Mouse (Mus musculus): ENCODE measurements around the gene Gdf15. TPM values are rescaled to one million over a fixed set of nuclear protein-coding genes. Genes with fewer than 3 reads are reported as not detected.
A peak's percentile ranks its signal among the peaks of the same experiment; 100 is the strongest.

Gene Gdf15
- total RNA-seq, 2 experiments from 2014 or later, result 0.32 to 0.39 TPM

DNA sequence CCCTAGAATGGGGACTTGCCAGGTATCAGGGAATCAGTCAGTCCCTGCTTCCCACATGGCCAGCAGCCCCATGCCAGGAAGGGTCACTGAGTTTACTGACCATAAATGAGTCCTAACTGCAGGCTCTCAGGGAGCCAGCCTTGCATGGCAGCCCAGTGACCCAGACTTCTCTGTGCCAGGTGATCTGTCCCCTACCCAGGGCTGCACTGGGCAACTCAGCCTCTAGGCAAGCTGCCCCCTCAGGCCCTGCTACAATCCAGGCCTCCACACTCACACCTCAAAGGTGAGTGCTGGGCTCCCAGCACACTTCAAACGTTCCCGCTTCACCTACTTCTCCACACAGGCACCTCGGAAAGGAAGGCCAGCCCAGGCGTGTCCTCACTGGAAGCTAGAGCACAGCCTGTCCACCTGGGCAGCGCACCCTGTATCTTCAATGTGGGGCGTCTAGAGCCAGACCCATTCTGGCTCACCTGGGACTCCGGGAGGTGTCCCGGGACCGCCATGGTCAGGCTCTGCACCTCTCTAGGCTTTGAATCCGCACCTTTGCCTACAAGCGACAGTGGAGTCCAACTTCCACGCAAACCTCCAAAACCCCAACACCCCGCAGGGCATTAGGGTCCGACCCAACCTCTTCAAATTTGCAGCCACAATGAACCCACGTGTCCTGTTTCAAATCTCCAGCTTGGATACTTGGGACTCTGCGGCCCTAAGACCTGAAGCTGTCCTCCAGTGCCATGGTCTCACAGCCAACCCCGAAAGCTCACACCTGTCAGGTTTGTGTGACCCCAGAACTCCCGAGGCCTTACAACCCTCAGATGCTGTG, 25.3 kb downstream of the Gdf15 start:
- DNase-seq (ENCODE audit: low spot score in 2 of 2), result no peak

DNA sequence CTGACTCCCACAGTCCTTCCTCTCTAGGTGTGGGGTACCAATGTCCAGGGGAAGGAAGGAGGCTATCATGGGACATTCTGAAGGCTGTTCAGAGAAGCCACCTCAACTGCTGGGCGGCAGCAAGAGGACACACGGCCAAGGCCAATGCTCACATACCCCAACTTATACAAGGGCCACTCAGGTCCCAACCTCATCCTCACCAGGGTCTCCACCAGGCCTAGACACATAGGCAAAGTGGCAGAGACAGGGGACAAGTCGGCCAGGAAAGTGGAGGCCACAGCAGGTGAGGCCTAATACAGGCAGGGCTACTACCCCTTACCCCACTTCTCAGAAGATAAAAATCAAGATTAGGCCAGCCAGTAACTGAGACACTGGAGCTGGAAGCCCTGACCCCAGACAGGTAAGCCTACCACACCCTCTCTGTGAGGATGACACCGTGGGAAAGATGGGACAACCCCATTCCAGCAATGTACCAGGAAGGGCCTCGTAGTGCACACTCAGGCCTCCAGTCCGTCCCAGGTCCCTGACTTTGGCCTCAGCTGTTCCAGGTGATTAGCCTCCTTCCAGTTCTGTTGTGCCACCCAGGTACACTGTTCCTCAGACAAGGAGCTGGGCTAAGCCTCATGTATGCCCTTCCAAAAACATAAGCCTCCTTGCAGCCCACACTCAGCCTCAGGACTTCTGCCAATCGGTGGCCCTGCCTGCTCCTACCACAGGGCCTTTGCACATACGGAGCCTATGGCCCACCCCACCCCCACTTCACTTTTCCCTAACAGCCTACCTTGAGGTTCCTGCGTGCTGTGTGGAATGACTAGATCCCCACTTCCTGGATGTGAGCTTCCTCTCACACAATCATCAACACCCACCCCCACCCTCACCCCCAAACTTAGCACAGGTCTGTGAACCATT, 26.1 kb downstream of the Gdf15 start:
- no peak for DNase-seq (ENCODE audit: low spot score in 2 of 2)

DNA sequence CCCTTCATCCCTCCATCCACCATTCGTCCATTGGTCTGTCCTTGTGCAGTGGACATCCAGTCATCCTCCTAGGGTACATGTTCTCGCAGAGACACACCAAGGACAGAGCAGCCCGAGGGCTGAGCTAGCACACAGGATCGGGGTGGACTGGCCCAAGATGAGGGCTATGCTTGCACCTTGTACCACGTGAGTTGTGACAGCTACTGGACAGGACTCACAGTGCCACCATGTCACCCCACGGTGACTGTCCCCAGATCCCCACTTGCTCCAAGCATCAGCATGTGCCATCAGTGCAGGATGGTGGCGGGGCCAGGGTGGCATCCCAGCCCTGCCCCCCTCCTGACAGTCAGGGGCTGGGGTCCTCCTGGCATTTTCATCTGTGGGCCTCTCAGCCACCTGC, 27.7 kb downstream of the Gdf15 start:
- DNase-seq (ENCODE audit: low spot score in 2 of 2), result no peak

GRCm38 (mm10) chr8:70602139-70602811, 30.0 kb downstream of the Gdf15 start:
- DNase-seq (ENCODE audit: low spot score in 2 of 2), result no peak

GRCm38 (mm10) chr8:70601271-70601649, 31.0 kb downstream of the Gdf15 start:
- DNase-seq (ENCODE audit: low spot score in 2 of 2), result peak in 1 of 2 experiments; percentile 71

- DNase-seq (ENCODE audit: low spot score in 2 of 2), result no peak
Measured at GRCm38 (mm10) chr8:70600473-70601270, 31.6 kb downstream of the Gdf15 start.

- no peak for DNase-seq (ENCODE audit: low spot score in 2 of 2)
Measured at GRCm38 (mm10) chr8:70599507-70600290, 32.6 kb downstream of the Gdf15 start.

DNA sequence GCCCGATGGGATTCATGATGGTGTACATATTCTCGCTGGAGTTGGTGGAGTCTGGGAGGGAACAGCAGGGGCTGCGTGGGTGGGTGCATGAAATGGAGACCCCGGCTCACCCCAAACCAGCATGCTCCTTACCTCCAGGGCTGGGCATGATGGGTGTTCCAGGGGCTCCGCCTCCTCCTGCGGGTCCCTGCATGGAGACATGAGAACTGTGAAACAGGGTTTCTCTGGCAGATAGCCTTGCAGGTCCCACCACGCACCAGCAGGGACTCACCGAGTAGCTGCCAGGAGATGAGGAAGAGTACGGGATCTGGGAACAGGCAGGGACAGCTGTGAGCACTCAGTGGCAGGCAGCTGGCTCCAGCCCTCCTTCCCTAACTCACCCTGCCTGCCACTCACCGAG, 33.5 kb downstream of the Gdf15 start:
- no peak for DNase-seq (ENCODE audit: low spot score in 2 of 2)

- peak; percentile 59 to 78 for DNase-seq (ENCODE audit: low spot score in 2 of 2)
Measured at GRCm38 (mm10) chr8:70598283-70598682, 34.0 kb downstream of the Gdf15 start.

DNA sequence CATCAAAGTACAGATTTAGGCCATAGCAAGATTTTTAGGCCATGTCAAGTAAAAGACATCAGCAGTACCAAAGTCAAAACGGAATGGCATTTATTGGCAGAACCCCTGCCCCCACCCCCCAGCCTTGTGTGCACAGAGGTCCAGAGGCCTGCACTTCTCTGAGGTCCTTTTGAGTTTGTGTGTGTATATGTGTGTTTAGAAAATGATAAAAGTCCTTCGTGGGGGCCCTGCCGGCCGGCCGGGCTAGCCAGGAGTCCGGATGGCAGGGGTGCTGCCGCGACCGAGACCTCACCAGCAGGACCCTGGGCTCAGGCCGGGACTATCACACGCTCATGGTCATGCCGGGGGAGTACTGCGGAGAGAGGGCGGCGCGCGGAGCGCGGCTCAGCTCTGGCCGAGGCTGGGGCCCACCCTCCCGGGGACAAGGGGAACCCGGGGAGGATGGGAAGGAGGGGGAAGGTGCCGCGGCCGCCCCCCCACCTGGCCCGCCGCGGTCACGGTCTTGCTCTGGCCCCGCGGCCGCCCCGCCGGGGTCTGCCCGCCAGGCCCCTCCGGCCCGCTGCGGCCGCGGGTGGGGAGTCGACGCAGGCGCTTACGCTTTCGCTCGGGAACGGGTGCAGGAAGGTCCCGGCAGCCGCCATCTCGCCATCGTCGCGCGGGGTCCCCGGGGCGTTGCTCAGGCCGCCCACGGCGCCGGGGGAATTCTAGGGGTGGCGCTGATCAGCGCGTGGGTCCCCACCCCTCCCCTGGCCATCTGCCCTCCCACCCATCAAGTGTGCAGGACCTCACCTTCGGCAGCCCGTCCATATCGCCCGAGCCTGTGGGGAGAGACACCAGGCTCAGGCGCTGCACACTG, 34.6 kb downstream of the Gdf15 start:
- DNase-seq (ENCODE audit: low spot score in 2 of 2), result peak in 1 of 2 experiments; percentile 39

- no peak for DNase-seq (ENCODE audit: low spot score in 2 of 2)
Measured at GRCm38 (mm10) chr8:70596775-70597416, 35.4 kb downstream of the Gdf15 start.

DNA sequence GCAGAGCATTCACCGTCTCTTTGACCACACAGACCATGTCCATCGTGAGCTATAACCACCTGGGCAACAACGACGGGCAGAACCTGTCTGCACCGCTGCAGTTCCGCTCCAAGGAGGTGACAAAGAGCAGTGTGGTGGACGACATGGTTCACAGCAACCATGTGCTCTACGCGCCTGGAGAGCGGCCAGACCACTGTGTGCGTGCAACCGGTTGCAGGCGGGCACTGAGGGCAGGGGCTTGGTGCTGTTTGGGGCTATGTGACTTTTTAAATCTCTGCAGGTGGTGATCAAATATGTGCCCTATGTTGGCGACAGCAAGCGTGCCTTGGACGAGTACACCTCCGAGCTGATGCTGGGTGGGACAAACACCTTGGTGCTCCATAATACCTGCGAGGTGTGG, 36.0 kb downstream of the Gdf15 start:
- no peak for DNase-seq (ENCODE audit: low spot score in 2 of 2)

DNA sequence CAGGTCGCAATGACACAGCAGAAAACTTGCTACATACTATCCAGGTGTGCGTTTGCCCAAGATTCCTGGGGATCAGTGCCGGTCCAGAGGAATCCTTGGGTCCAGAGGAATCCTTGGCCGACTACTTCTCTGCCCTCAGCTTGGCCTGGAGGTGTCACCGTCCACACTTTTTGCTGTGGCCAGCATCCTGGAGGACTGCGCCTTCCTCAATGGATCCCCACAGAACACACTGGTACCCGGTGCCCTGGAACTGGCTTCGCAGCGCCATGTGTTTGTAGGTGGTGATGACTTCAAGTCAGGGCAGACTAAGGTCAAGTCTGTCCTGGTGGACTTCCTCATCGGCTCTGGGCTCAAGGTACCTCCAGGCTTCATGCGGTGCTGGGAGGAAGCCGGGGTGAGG, 36.4 kb downstream of the Gdf15 start:
- DNase-seq (ENCODE audit: low spot score in 2 of 2), result no peak

DNA sequence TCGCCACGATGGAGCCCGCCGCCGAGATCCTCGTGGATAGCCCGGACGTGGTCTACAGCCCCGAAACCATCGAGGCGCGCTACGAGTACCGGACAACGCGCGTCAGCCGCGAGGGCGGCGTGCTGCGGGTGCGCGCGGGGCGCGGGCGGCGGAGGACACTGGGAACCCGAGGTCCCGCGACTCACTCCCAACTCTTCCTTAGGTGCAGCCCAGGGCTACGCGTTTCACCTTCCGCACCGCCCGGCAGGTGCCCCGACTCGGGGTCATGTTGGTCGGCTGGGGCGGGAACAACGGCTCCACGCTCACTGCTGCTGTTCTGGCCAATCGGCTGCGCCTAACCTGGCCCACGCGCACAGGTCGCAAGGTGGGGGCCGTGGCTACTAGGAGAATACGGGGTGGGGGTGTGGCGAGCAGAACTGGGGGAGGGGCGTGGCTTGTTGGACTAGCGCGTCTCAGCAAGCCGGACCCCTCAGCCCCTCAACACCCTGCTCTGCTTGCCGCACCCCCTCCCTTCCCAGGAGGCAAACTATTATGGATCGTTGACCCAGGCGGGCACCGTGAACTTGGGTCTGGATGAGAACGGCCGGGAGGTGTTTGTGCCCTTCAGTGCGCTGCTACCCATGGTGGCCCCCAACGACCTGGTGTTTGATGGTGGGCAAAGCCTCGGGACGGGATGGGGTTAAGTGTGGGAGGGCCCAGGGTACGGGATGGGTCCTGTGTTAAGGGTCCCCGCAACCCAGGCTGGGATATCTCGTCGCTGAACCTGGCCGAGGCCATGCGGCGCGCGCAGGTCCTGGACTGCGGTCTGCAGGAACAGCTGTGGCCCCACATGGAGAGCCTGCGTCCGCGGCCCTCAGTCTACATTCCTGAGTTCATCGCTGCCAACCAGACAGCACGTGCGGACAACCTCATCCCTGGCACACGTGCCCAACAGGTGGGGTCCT, 37.4 kb downstream of the Gdf15 start:
- no peak for DNase-seq (ENCODE audit: low spot score in 2 of 2)

- peak in 1 of 2 experiments; percentile 72 for DNase-seq (ENCODE audit: low spot score in 2 of 2)
Measured at GRCm38 (mm10) chr8:70593961-70594609, 38.2 kb downstream of the Gdf15 start, which contains the start of gene Isyna1. Gene Isyna1 (plus strand): TSS chr8:70594373.

DNA sequence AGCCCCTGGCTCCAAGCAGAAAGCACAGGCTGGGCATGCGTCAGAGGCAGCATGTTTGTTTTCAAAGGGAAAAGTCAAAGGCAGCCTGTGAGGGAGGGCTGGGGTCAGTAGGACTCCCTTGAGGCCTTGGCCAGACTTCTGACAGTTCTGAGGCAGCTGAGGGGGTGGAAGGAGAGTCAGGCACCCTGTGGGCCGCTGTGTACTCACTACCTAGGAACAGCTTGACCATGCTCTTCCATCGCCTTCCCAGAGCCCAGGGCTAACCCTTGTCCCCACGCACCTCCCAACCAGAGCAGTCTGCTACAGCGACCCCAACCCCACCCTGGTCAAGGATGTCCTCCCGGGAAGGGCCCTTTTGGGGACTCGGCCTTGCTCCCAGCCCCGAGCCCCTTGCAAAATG, 39.1 kb downstream of the Gdf15 start:
- no peak for DNase-seq (ENCODE audit: low spot score in 2 of 2)

DNA sequence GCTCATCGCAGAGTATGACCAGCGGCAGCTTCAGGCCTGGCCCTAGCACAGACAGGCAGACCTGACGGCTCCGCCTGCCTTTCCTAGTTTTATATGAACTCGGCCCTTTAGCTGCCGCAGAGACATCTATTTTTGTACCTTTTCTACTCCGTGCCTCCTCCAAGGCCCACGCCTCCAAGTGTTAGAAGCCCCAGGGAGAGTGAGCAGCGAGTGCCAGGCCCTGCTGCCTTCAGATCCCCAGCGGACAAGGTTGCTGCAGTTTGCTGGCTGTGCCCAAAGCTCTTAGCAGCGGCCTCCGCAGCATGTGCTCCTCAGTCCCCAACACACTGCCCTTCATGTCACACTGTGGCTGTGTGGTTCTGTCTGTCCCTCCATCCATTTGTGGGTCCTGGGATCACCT, 40.7 kb downstream of the Gdf15 start:
- no peak for DNase-seq (ENCODE audit: low spot score in 2 of 2)

All from gastrocnemius, postnatal 4 days (tissue).